Mouse (Mus musculus): ENCODE measurements around the gene Ambra1. TPM values are rescaled to one million over a fixed set of nuclear protein-coding genes. Genes with fewer than 3 reads are reported as not detected.

Ambra1 gene
- polyA plus RNA-seq, 1 experiment = 19.3 TPM

- peaks cover 7% of the 10 kb centered on the region for H3K27me3 ChIP-seq (ENCODE audit: control insufficient read depth, insufficient read depth, insufficient read length)
- peak overlapping the region; percentile 7 for H3K4me3 ChIP-seq
- H3K36me3 ChIP-seq (ENCODE audit: control insufficient read depth, insufficient read depth) = peaks cover under 1% of the 10 kb centered on the region
- no peak overlapping the region for H3K4me2 ChIP-seq (ENCODE audit: low read depth)
- peak in 1 of 3 experiments; percentile 11 for TF ChIP-seq MYOG (IDR thresholded peaks at IDR 0.05; ENCODE audit: control insufficient read depth in 1 of 3, insufficient read depth in 1 of 3, insufficient read length in 2 of 3, low read depth in 2 of 3)
- TF ChIP-seq TCF12 (IDR thresholded peaks at IDR 0.05; ENCODE audit: insufficient read depth, poor library complexity, severe bottlenecking) = no peak
- TF ChIP-seq TCF3 (IDR thresholded peaks at IDR 0.05; ENCODE audit: insufficient read length, low read depth) = no peak
- TF ChIP-seq POLR2AphosphoS2 (IDR thresholded peaks at IDR 0.05; ENCODE audit: insufficient read length, low read depth) = no peak
- TF ChIP-seq REST (IDR thresholded peaks at IDR 0.05; ENCODE audit: insufficient read depth, insufficient read length) = peak; percentile 97
- no peak for TF ChIP-seq MYOD1 (IDR thresholded peaks at IDR 0.05; ENCODE audit: control insufficient read depth in 1 of 3, insufficient read length in 2 of 3, low read depth in 2 of 3)
- no peak for TF ChIP-seq USF1 (IDR thresholded peaks at IDR 0.05; ENCODE audit: low read depth)
- TF ChIP-seq CEBPB (IDR thresholded peaks at IDR 0.05; ENCODE audit: insufficient read depth, poor library complexity, severe bottlenecking) = no peak
- TF ChIP-seq MAX (IDR thresholded peaks at IDR 0.05; ENCODE audit: low read depth) = no peak
- TF ChIP-seq POLR2A (IDR thresholded peaks at IDR 0.05; ENCODE audit: insufficient read length, low read depth) = no peak
- TF ChIP-seq E2F4 (IDR thresholded peaks at IDR 0.05; ENCODE audit: insufficient read depth) = no peak
- no peak for TF ChIP-seq SRF (IDR thresholded peaks at IDR 0.05; ENCODE audit: control insufficient read depth, insufficient read length, low read depth)
- no peak overlapping the region for H3ac ChIP-seq (ENCODE audit: control insufficient read depth, insufficient read length)
- H3K79me2 ChIP-seq (ENCODE audit: control insufficient read depth, insufficient read depth) = no peaks in the 10 kb centered on the region
Measured at GRCm38 (mm10) chr2:91921181-91921789, 191.4 kb downstream of the Ambra1 start.

GRCm38 (mm10) chr2:91921790-91922570 lies 192.0 kb downstream of the Ambra1 start:
- peak overlapping the region; percentile 7 for H3K4me3 ChIP-seq
- H3K4me2 ChIP-seq (ENCODE audit: low read depth) = peak overlapping the region; percentile 93
- peaks cover 7% of the 10 kb centered on the region for H3K27me3 ChIP-seq (ENCODE audit: control insufficient read depth, insufficient read depth, insufficient read length)
- H3ac ChIP-seq (ENCODE audit: control insufficient read depth, insufficient read length) = no peak overlapping the region
- no peak for TF ChIP-seq MYOG (IDR thresholded peaks at IDR 0.05; ENCODE audit: control insufficient read depth in 1 of 3, insufficient read depth in 1 of 3, insufficient read length in 2 of 3, low read depth in 2 of 3)
- no peak for TF ChIP-seq TCF12 (IDR thresholded peaks at IDR 0.05; ENCODE audit: insufficient read depth, poor library complexity, severe bottlenecking)
- peak; percentile 6 for TF ChIP-seq POLR2AphosphoS2 (IDR thresholded peaks at IDR 0.05; ENCODE audit: insufficient read length, low read depth)
- no peaks in the 10 kb centered on the region for H3K36me3 ChIP-seq (ENCODE audit: control insufficient read depth, insufficient read depth)
- H3K79me2 ChIP-seq (ENCODE audit: control insufficient read depth, insufficient read depth) = no peaks in the 10 kb centered on the region

DNA sequence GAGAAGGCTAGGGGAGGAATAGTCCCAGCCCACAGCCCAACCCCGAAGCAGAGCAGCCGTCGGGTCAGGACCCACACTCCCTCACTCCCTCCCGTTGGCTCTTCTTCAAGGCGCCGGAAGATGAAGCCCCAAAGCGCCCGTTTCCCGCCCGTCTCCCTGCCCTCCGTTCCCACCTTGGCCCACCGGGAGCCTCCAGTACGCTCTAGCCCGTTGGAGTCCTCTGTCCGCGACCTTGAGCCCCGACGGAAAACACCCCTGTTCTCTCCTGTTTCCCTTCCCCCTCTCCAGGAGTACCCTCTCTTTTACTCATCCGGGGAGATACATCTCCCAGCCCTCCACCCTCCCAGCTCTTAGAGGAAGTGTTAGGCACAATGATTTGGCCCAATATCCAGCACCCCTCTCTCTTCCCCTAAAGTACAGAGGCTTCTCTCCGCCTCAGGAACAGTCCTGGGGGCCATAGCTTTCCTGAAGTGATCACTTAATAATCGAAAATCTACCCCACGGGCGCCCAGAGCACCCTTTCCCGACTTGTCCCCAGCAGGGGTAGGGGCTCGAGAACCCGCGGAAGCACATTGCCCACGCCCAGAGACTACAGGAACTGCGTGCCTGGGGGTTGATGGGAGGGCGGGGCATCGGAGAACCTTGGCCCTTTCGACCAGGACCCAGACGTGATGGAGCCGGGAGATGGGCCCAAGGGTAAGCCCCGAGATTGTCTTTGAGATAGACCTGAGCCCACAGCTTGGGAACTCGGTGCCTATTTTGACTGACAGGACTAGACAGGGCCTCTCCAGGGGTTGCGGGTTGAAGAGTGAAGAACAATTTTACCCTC lies 192.9 kb downstream of the Ambra1 start:
- Histone ChIP-seq H3K36me3 (ENCODE audit: control insufficient read depth, insufficient read depth) (no peaks in the 10 kb centered on the region), H3K79me2 (ENCODE audit: control insufficient read depth, insufficient read depth) (no peaks in the 10 kb centered on the region), H3K27me3 (ENCODE audit: control insufficient read depth, insufficient read depth, insufficient read length) (peaks cover 7% of the 10 kb centered on the region), H3ac (ENCODE audit: control insufficient read depth, insufficient read length) (no peak overlapping the region), H3K4me2 (ENCODE audit: low read depth) (peak overlapping the region; percentile 93), H3K4me3 (peak overlapping the region; percentile 7)
- TF ChIP-seq TCF3 (IDR thresholded peaks at IDR 0.05; ENCODE audit: insufficient read length, low read depth) = no peak
- no peak for TF ChIP-seq CEBPB (IDR thresholded peaks at IDR 0.05; ENCODE audit: insufficient read depth, poor library complexity, severe bottlenecking)
- no peak for TF ChIP-seq POLR2AphosphoS2 (IDR thresholded peaks at IDR 0.05; ENCODE audit: insufficient read length, low read depth)
- no peak for TF ChIP-seq TCF12 (IDR thresholded peaks at IDR 0.05; ENCODE audit: insufficient read depth, poor library complexity, severe bottlenecking)
- no peak for TF ChIP-seq MYOG (IDR thresholded peaks at IDR 0.05; ENCODE audit: control insufficient read depth in 1 of 3, insufficient read depth in 1 of 3, insufficient read length in 2 of 3, low read depth in 2 of 3)
- TF ChIP-seq POLR2A (IDR thresholded peaks at IDR 0.05; ENCODE audit: insufficient read length, low read depth) = no peak
- no peak for TF ChIP-seq E2F4 (IDR thresholded peaks at IDR 0.05; ENCODE audit: insufficient read depth)
- TF ChIP-seq USF1 (IDR thresholded peaks at IDR 0.05; ENCODE audit: low read depth) = no peak
- no peak for TF ChIP-seq REST (IDR thresholded peaks at IDR 0.05; ENCODE audit: insufficient read depth, insufficient read length)
- no peak for TF ChIP-seq MAX (IDR thresholded peaks at IDR 0.05; ENCODE audit: low read depth)
- no peak for TF ChIP-seq MYOD1 (IDR thresholded peaks at IDR 0.05; ENCODE audit: control insufficient read depth in 1 of 3, insufficient read length in 2 of 3, low read depth in 2 of 3)
- no peak for TF ChIP-seq SRF (IDR thresholded peaks at IDR 0.05; ENCODE audit: control insufficient read depth, insufficient read length, low read depth)

DNA sequence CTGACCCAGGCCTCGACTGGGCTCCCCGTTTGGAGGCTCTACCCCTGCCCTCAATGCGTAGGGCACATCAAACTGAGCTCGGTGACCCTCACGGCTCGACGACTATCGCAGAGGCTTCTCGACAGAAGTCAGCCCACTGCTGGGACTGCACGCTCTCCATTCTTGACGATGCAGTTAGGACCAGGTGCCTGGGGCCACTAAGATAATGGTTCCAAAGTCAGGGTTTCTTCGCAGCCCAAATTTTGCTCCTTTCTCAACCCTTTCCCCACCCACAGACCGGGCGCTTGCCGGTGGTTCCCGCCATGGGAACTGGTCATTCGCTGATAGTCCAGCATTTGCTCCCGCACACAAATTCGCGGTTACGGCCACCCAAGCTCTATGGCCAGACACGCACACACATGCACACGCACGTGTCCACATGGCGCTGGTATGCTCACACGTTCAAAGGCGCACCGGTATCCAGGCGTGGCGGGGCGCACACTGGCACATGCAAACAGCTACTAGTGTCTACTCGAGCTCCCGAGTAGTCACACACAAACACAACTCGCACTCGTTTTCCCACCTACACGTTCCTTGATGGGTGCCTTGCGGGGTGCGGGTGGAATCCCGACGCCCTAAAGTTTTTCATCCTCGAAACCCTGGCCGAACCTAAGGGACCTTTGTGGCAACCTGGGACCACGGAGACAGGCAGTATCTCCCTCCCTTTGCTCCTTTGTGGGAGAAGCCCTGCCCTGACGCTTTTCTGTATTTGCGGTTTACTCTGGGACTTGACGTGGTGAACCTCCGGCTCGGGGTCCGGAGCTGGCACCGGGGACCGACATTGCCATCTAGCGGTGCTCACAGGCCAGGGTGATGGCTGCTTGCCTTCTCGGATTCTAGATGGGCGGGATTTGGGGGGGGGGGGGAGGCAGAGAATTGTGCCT lies 193.7 kb downstream of the Ambra1 start:
- Histone ChIP-seq H3K36me3 (ENCODE audit: control insufficient read depth, insufficient read depth) (no peaks in the 10 kb centered on the region), H3K4me2 (ENCODE audit: low read depth) (peak overlapping the region; percentile 93), H3K27me3 (ENCODE audit: control insufficient read depth, insufficient read depth, insufficient read length) (peaks cover 7% of the 10 kb centered on the region), H3ac (ENCODE audit: control insufficient read depth, insufficient read length) (no peak overlapping the region), H3K4me3 (peak overlapping the region; percentile 7), H3K79me2 (ENCODE audit: control insufficient read depth, insufficient read depth) (no peaks in the 10 kb centered on the region)
- TF ChIP-seq CEBPB (IDR thresholded peaks at IDR 0.05; ENCODE audit: insufficient read depth, poor library complexity, severe bottlenecking) = no peak
- TF ChIP-seq POLR2A (IDR thresholded peaks at IDR 0.05; ENCODE audit: insufficient read length, low read depth) = no peak
- no peak for TF ChIP-seq MAX (IDR thresholded peaks at IDR 0.05; ENCODE audit: low read depth)
- TF ChIP-seq REST (IDR thresholded peaks at IDR 0.05; ENCODE audit: insufficient read depth, insufficient read length) = no peak
- no peak for TF ChIP-seq MYOD1 (IDR thresholded peaks at IDR 0.05; ENCODE audit: control insufficient read depth in 1 of 3, insufficient read length in 2 of 3, low read depth in 2 of 3)

Measured in myocyte (in vitro differentiated cells).